Mouse (Mus musculus): Measurements from ENCODE around the gene Fbl. TPM values are rescaled to one million over a fixed set of nuclear protein-coding genes. Genes with fewer than 3 reads are reported as not detected.
"Not testable (repeated sequence)": the region's sequence is repeated elsewhere in the genome, so short reads cannot be mapped to it uniquely, and the experiment has no call there.

The Fbl gene
- polyA plus RNA-seq, 1 experiment from 2014 or later = 112 TPM

GRCm38 (mm10) chr7:28218951-28219740 lies 49.6 kb downstream of the Fbl start:
- not testable (repeated sequence) for H3K9me3 ChIP-seq (replicated peaks); H3K9ac ChIP-seq; H3K27me3 ChIP-seq; H3K27ac ChIP-seq; H3K36me3 ChIP-seq; H3K4me1 ChIP-seq (replicated peaks); H3K4me2 ChIP-seq; DNase-seq; H3K4me3 ChIP-seq (replicated peaks); ATAC-seq (ENCODE audit: low read depth)
- 80% methylated on average over 20 of the region's 20 CpGs for WGBS (ENCODE audit: insufficient replicate concordance)

DNA sequence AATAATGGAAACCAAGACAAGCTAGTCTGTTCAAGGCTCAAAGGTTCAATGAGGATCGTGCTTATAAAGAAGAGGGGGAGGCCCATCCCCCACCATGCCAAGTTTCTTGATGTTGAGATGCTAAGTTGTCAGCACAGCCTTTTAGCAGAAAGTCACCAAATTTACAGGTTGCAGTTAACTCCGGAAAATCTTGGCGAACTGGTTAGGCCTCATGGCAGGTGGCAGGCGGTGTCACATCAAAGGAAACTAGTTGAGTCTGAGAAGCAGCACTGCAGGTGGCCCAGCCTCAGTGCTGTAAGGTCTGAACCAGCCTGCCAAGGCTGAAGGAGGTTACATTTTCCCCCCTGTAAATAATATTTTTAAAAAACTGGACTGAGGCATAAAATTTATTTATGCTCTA lies 57.3 kb downstream of the Fbl start:
- not testable (repeated sequence) for H3K9me3 ChIP-seq (replicated peaks); H3K27ac ChIP-seq; DNase-seq; H3K36me3 ChIP-seq; H3K9ac ChIP-seq; H3K4me2 ChIP-seq; ATAC-seq (ENCODE audit: low read depth); H3K4me3 ChIP-seq (replicated peaks); H3K27me3 ChIP-seq; H3K4me1 ChIP-seq (replicated peaks)
- 65% methylated on average over 4 of the region's 4 CpGs for WGBS (ENCODE audit: insufficient replicate concordance)

DNA sequence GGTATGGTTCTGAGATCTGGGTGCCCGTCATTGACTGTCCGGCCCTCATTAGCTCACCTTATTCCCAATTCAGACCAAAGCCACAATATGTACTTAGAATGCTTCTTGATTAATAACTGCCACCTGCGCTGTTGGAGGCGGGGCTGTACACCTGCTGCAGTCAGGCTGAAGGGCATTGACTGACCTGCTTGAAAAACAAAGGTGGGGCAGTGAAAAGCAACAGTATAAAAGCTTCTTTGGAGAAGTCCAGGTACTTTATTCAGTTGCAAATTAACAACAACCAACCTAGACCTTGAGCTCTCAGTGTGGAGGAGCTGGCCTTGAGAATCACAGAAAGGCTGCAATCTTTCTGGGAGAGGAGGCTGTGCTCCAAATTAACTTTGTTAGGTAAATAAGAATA lies 57.9 kb downstream of the Fbl start:
- H3K4me3 ChIP-seq (replicated peaks); H3K4me2 ChIP-seq; H3K36me3 ChIP-seq; H3K9me3 ChIP-seq (replicated peaks); DNase-seq; H3K9ac ChIP-seq; H3K27me3 ChIP-seq; H3K4me1 ChIP-seq (replicated peaks); H3K27ac ChIP-seq; ATAC-seq (ENCODE audit: low read depth): not testable (repeated sequence)
- 75% methylated on average over 4 of the region's 4 CpGs for WGBS (ENCODE audit: insufficient replicate concordance)

Other genes with a start within 250 kb of the Fbl start
- gene Zfp974, start 240.2 kb upstream of the Fbl start, polyA plus RNA-seq (2015; fragmentation: Nextera tagmentation; extraction: Ambion mirVana) = 0.84 and 1.1 TPM in 2 replicates
- 4.9 and 5.1 TPM in 2 replicates for gene Zfp780b, start 190.5 kb upstream of the Fbl start, polyA plus RNA-seq (2015; fragmentation: Nextera tagmentation; extraction: Ambion mirVana)
- gene Zfp850, start 155.6 kb upstream of the Fbl start, polyA plus RNA-seq (2015; fragmentation: Nextera tagmentation; extraction: Ambion mirVana) = 2.5 TPM in 2 replicates
- 191 and 201 TPM in 2 replicates for gene Psmc4, start 119.6 kb upstream of the Fbl start, polyA plus RNA-seq (2015; fragmentation: Nextera tagmentation; extraction: Ambion mirVana)
- 0.05 and 0.10 TPM in 2 replicates for gene Fcgbp, start 98.5 kb upstream of the Fbl start, polyA plus RNA-seq (2015; fragmentation: Nextera tagmentation; extraction: Ambion mirVana)
- gene 9530053A07Rik, start 40.2 kb upstream of the Fbl start, polyA plus RNA-seq (2015; fragmentation: Nextera tagmentation; extraction: Ambion mirVana) = not detected in 2 replicates
- 1.6 and 1.7 TPM in 2 replicates for gene Dyrk1b, start 9.8 kb downstream of the Fbl start, polyA plus RNA-seq (2015; fragmentation: Nextera tagmentation; extraction: Ambion mirVana)
- 0.28 and 0.40 TPM in 2 replicates for gene Eid2, start 98.2 kb downstream of the Fbl start, polyA plus RNA-seq (2015; fragmentation: Nextera tagmentation; extraction: Ambion mirVana)
- 2.5 and 2.6 TPM in 2 replicates for gene Eid2b, start 108.0 kb downstream of the Fbl start, polyA plus RNA-seq (2015; fragmentation: Nextera tagmentation; extraction: Ambion mirVana)
- not detected in 2 replicates for gene Selenov, start 121.5 kb downstream of the Fbl start, polyA plus RNA-seq (2015; fragmentation: Nextera tagmentation; extraction: Ambion mirVana)
- 0.06 and 0.07 TPM in 2 replicates for gene Dll3, start 132.5 kb downstream of the Fbl start, polyA plus RNA-seq (2015; fragmentation: Nextera tagmentation; extraction: Ambion mirVana)
- 114 and 118 TPM in 2 replicates for gene Timm50, start 142.4 kb downstream of the Fbl start, polyA plus RNA-seq (2015; fragmentation: Nextera tagmentation; extraction: Ambion mirVana)
- 35.2 and 42.8 TPM in 2 replicates for gene Supt5, start 169.0 kb downstream of the Fbl start, polyA plus RNA-seq (2015; fragmentation: Nextera tagmentation; extraction: Ambion mirVana)
- 937 and 964 TPM in 2 replicates for gene Rps16, start 180.9 kb downstream of the Fbl start, polyA plus RNA-seq (2015; fragmentation: Nextera tagmentation; extraction: Ambion mirVana)
- 4.9 and 5.0 TPM in 2 replicates for gene Plekhg2, start 202.9 kb downstream of the Fbl start, polyA plus RNA-seq (2015; fragmentation: Nextera tagmentation; extraction: Ambion mirVana)
- gene Zfp36, start 210.5 kb downstream of the Fbl start, polyA plus RNA-seq (2015; fragmentation: Nextera tagmentation; extraction: Ambion mirVana) = 4.7 and 6.3 TPM in 2 replicates
- 28.1 and 31.8 TPM in 2 replicates for gene Med29, start 223.0 kb downstream of the Fbl start, polyA plus RNA-seq (2015; fragmentation: Nextera tagmentation; extraction: Ambion mirVana)
- gene Paf1, start 223.2 kb downstream of the Fbl start, polyA plus RNA-seq (2015; fragmentation: Nextera tagmentation; extraction: Ambion mirVana) = 30.7 and 33.4 TPM in 2 replicates